Mouse (Mus musculus): ENCODE measurements at regions not wholly inside any gene's neighbourhood (a gene's known extent, or its start where the extent isn't known, plus 50 kb on each side); places are given as distances from the start of the nearest gene placed in this dataset.

DNA sequence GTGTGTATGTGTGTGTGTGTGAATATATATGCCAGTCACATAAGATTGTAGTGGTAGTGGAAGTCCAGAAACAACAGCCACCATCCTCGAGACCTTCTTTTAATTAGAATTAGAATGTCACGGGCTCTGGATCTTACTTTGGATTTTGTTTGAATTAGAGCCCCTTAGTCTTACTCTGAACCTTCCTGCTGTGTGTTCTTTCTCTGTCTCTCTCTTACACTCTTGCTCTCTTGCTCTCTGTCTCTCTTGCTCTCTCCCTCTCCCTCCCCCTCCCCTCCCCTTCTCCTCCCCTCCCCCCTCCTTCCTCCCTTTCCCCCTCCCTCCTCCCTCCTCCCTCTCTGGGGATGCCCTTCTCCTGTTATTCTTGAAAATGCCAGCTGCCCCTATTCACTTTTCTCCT is 53.1 kb upstream of the Mdm1 start:
- Histone ChIP-seq H3K9ac (ENCODE audit: low read depth, low read length, severe bottlenecking) (no peak overlapping the region), H3K4me3 (replicated peaks; ENCODE audit: low read length) (no peak overlapping the region), H3K4me2 (replicated peaks; ENCODE audit: low read depth, low read length, severe bottlenecking) (no peak overlapping the region), H3K36me3 (ENCODE audit: control insufficient read depth, insufficient read depth, low read length) (no peaks in the 10 kb centered on the region), H3K27ac (replicated peaks; ENCODE audit: low read depth, low read length) (no peak overlapping the region), H3K27me3 (ENCODE audit: control insufficient read depth, insufficient read depth, low read length) (no peaks in the 10 kb centered on the region), H3K4me1 (ENCODE audit: control insufficient read depth, insufficient read depth, low read length) (peaks cover 7% of the 10 kb centered on the region; the same call in 1 of the 2 replicates), H3K9me3 (ENCODE audit: control insufficient read depth, low read length) (no peaks in the 10 kb centered on the region)
- DNase-seq (ENCODE audit: low spot score), result no peak
- WGBS, result 57% methylated on average over 2 of the region's 2 CpGs
- no peak for TF ChIP-seq POLR2A (IDR thresholded peaks at IDR 0.05; ENCODE audit: borderline replicate concordance, extremely low read depth, insufficient read depth, insufficient read length)
- no peak for ATAC-seq (ENCODE audit: low FRiP score, low read depth)

DNA sequence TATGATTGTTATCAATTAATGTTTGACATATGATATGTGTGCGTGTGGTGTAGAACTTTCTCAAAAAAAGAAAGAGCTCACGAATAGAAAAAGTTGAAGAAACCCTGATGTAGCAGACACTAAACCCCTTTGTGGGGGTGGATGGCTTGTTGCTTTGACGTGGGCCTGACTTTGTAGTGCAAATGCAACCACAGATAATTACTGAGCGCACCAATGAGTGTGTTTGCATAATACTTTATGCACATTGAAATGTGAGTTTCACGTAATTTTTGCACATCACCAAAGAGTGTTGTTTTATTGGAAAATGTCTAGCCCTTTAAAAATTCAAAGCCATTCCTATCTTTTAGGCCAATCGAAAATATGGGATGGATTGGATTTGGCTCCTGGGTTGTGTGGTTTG is 51.7 kb upstream of the Mdm1 start:
- no peaks in the 10 kb centered on the region for H3K9me3 ChIP-seq (ENCODE audit: control insufficient read depth, low read length)
- no peak overlapping the region for H3K4me2 ChIP-seq (replicated peaks; ENCODE audit: low read depth, low read length, severe bottlenecking)
- H3K4me3 ChIP-seq (replicated peaks; ENCODE audit: low read length), result no peak overlapping the region
- H3K9ac ChIP-seq (ENCODE audit: low read depth, low read length, severe bottlenecking), result no peak overlapping the region
- no peaks in the 10 kb centered on the region for H3K36me3 ChIP-seq (ENCODE audit: control insufficient read depth, insufficient read depth, low read length)
- no peak overlapping the region for H3K27ac ChIP-seq (replicated peaks; ENCODE audit: low read depth, low read length)
- 74% methylated on average over 6 of the region's 6 CpGs for WGBS
- ATAC-seq (ENCODE audit: low FRiP score, low read depth) (no peak), DNase-seq (ENCODE audit: low spot score) (no peak)
- H3K4me1 ChIP-seq (ENCODE audit: control insufficient read depth, insufficient read depth, low read length), result peaks cover 7% of the 10 kb centered on the region; the same call in 1 of the 2 replicates
- no peaks in the 10 kb centered on the region for H3K27me3 ChIP-seq (ENCODE audit: control insufficient read depth, insufficient read depth, low read length)
- no peak for TF ChIP-seq POLR2A (IDR thresholded peaks at IDR 0.05; ENCODE audit: borderline replicate concordance, extremely low read depth, insufficient read depth, insufficient read length)

DNA sequence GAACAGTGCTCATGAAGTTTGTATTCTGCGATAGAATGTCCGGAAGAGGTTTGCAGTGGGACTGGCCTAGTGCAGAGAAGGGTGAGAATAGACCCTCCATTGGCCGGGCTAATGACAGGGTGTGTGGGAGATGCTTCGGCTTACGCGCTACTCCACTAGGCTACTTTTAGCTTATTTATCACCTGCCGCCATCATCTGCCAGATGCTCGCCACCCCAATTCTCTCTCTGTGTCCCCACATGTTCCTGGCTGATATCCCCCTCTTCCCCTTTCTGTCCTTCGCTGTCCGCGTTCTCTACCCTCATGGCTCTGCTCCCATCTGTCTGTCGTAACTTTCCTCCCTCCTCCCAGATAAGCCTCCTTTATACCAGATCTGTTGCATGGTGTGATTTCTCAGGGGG is 50.1 kb upstream of the Mdm1 start:
- no peak for TF ChIP-seq POLR2A (IDR thresholded peaks at IDR 0.05; ENCODE audit: borderline replicate concordance, extremely low read depth, insufficient read depth, insufficient read length)
- H3K9ac ChIP-seq (ENCODE audit: low read depth, low read length, severe bottlenecking), result no peak overlapping the region
- 85% methylated on average over 12 of the region's 12 CpGs for WGBS
- DNase-seq (ENCODE audit: low spot score), result no peak
- H3K4me2 ChIP-seq (replicated peaks; ENCODE audit: low read depth, low read length, severe bottlenecking), result no peak overlapping the region
- no peaks in the 10 kb centered on the region for H3K9me3 ChIP-seq (ENCODE audit: control insufficient read depth, low read length)
- H3K4me3 ChIP-seq (replicated peaks; ENCODE audit: low read length), result no peak overlapping the region
- H3K36me3 ChIP-seq (ENCODE audit: control insufficient read depth, insufficient read depth, low read length), result no peaks in the 10 kb centered on the region
- no peaks in the 10 kb centered on the region for H3K27me3 ChIP-seq (ENCODE audit: control insufficient read depth, insufficient read depth, low read length)
- peaks cover 7% of the 10 kb centered on the region; the same call in 1 of the 2 replicates for H3K4me1 ChIP-seq (ENCODE audit: control insufficient read depth, insufficient read depth, low read length)
- H3K27ac ChIP-seq (replicated peaks; ENCODE audit: low read depth, low read length), result no peak overlapping the region
- no peak for ATAC-seq (ENCODE audit: low FRiP score, low read depth)

Measured in limb, embryonic 14.5 days (tissue).